ENCODE assay signal across 39 mouse cellular contexts in the genomic region with DNA sequence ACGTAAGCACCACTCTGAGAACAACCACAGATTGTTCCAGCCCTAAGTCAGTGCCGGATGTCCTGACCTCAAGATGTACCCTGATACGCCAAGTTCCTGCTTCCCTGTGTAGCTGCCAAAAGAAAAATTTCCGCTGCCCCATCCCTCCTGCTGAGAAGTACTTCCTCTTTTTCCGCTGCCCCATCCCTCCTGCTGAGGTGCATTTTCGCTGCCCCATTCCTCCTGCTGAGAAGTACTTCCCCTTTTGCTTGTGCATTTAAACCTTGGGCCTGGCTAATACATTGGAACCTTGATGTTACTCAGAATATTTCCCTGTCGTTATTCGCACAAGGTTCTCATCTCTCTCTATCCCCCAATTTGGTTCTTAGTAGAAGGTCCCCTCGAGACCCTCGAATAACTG. TPM values are rescaled to one million over a fixed set of nuclear protein-coding genes. Genes with fewer than 3 reads are reported as not detected.
"Had no signal": no experiment of that assay in that cellular context is flagged by ENCODE, and none has a peak within 500 bp of the region (broad histone marks: within the 10 kb centered on the region; RNA-seq: fewer than 3 reads in every experiment).

No protein-coding gene starts in this region.

RNA-seq across cellular contexts. Expression of gene Esp8, which starts 36.3 kb away (rescaled TPM):
- total RNA-seq: heart, postnatal 10 days; heart, postnatal 14 days; heart, postnatal 25 days; heart, postnatal 36 days; heart, postnatal 4 days; hematopoietic stem cell, adult 5-6 weeks; hindbrain, postnatal 0 days; layer of hippocampus, adult 18-20 months; layer of hippocampus, adult 2 months; layer of hippocampus, adult 8-10 months; layer of hippocampus, postnatal 10 days; layer of hippocampus, postnatal 14 days; layer of hippocampus, postnatal 25 days; layer of hippocampus, postnatal 36 days; left cerebral cortex, adult 18-20 months; left cerebral cortex, adult 2 months; left cerebral cortex, adult 8-10 months; left cerebral cortex, postnatal 10 days had no signal
- polyA plus RNA-seq: heart, embryonic 14.5 days; heart, embryonic 15.5 days; heart, embryonic 16.5 days; heart, postnatal 0 days; hindbrain, embryonic 10.5 days; hindbrain, embryonic 11.5 days; hindbrain, embryonic 12.5 days; hindbrain, embryonic 13.5 days; hindbrain, embryonic 14.5 days; hindbrain, embryonic 15.5 days; hindbrain, embryonic 16.5 days; hindbrain, postnatal 0 days; inflammation-experienced regulatory T-cells, adult 6 months; intestine, embryonic 14.5 days; intestine, embryonic 15.5 days; intestine, embryonic 16.5 days; intestine, postnatal 0 days; kidney, adult 2 months; kidney, embryonic 14.5 days; kidney, embryonic 15.5 days; kidney, embryonic 16.5 days; large intestine, adult 2 months had no signal
